Mouse (Mus musculus): Measurements from ENCODE around the gene Psmd12. TPM values are rescaled to one million over a fixed set of nuclear protein-coding genes. Genes with fewer than 3 reads are reported as not detected.

The Psmd12 gene
- polyA plus RNA-seq, 1 experiment: not detected

DNA sequence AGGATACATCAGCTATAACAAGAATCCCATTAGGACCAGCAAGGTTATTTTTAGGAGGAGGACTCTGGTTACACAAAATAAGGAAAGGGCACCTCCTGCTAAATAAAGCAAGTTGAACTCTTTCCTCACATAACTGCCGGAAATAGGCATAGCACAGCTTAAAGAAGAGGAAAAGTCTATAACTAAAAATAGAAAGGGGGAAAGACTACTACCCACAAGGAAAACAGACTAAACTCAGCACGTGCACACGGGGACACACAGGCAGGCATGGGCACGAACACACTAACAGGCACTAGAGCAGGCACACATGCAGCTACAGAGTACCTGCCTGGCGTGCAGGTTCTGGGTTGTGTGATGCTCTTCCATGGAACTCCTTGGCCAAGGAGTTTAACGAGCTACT lies 32.6 kb upstream of the Psmd12 start:
- Histone ChIP-seq H3K4me3 (ENCODE audit: insufficient read depth, low read depth, low read length) (no peak overlapping the region), H3K4me1 (ENCODE audit: control insufficient read depth, insufficient read depth, low read length) (peaks cover 11% of the 10 kb centered on the region), H3K27ac (ENCODE audit: insufficient read depth, low read depth, low read length) (no peak overlapping the region)
- 53% methylated on average over 6 of the region's 6 CpGs for WGBS
- TF ChIP-seq POLR2A (IDR thresholded peaks at IDR 0.05; ENCODE audit: insufficient read depth, low read depth, low read length): no peak
- no peak for TF ChIP-seq CTCF (IDR thresholded peaks at IDR 0.05; ENCODE audit: insufficient read depth, low read depth, low read length)

DNA sequence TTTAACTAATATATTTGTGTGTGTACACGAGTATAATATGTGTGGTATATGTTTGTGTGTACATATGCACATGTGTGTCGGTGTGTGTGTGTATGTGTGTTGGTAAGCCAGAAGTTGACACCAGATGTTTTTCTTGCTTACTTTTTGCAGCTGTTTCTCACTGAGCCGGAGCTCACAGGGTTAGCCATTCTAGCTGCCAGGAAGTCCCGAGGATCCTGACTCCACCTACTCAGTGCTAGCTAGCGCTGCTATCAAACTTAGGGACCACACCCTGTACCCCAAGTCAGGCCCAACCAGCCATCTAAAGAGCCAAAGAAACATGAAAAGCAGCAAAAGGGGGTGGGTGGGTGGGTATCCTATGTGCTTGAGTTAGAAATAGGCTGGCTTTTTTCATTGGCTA lies 31.9 kb upstream of the Psmd12 start:
- Histone ChIP-seq H3K4me1 (ENCODE audit: control insufficient read depth, insufficient read depth, low read length) (peaks cover 11% of the 10 kb centered on the region), H3K27ac (ENCODE audit: insufficient read depth, low read depth, low read length) (no peak overlapping the region), H3K4me3 (ENCODE audit: insufficient read depth, low read depth, low read length) (no peak overlapping the region)
- TF ChIP-seq POLR2A (IDR thresholded peaks at IDR 0.05; ENCODE audit: insufficient read depth, low read depth, low read length) (no peak), CTCF (IDR thresholded peaks at IDR 0.05; ENCODE audit: insufficient read depth, low read depth, low read length) (no peak)
- 58% methylated on average over 5 of the region's 5 CpGs for WGBS

DNA sequence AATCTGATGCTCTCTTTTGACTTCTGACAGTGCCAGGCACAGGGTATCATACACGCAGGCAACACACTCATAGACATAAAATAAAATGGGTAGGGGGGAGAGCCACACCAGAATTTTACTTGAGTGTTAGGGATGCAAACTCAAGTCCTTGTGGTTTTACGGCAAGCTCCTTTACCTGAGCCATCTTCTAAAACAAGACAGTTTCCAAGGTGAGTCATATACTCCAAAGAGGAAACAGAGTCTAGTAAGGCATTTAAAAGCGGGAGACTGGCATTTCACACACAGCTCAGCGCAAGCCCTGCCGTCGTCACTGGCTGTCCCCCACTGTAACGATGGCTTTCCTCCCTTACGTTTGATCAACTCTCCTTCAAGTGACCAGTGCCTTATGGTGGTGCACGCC lies 31.4 kb upstream of the Psmd12 start:
- Histone ChIP-seq H3K4me1 (ENCODE audit: control insufficient read depth, insufficient read depth, low read length) (peaks cover 9% of the 10 kb centered on the region), H3K27ac (ENCODE audit: insufficient read depth, low read depth, low read length) (no peak overlapping the region), H3K4me3 (ENCODE audit: insufficient read depth, low read depth, low read length) (no peak overlapping the region)
- no peak for TF ChIP-seq POLR2A (IDR thresholded peaks at IDR 0.05; ENCODE audit: insufficient read depth, low read depth, low read length)
- TF ChIP-seq CTCF (IDR thresholded peaks at IDR 0.05; ENCODE audit: insufficient read depth, low read depth, low read length): no peak
- WGBS: 85% methylated on average over 9 of the region's 9 CpGs

DNA sequence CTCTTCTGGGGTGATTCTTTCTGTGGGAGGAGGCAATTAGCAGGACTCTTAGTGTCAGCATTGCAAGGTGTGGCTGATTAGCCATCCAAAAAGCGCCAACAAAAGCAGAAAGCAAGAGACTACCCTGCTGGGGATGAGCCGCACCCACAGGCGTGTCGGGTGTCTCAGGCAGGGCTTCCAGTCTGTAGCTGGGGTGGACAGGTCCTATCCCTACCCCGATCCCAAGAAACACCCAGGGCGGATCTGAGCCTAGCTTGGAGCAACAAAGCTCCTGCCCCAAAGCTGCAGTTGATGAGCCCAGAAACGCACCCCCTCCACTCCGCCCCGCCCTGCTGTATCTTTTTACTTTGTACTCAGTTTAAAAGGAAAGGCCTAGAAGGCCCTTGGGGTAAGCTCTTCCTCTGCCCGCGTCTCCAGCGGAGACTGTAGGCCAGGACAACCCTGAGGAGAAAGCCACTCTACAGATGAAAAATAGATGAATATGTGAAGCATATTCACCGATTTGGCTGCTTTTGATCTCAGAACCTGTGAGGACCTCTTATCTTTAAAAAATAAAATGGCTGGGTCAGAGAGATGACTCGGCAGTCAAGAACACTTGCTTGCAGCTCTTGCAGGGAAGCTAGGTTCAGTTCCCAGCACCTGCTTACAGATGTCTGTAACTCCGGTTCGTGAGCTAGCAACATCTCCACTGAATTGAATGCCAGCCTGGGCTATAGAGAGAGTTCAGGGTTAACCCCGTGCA lies 29.9 kb upstream of the Psmd12 start:
- peaks cover 9% of the 10 kb centered on the region for H3K4me1 ChIP-seq (ENCODE audit: control insufficient read depth, insufficient read depth, low read length)
- no peak overlapping the region for H3K4me3 ChIP-seq (ENCODE audit: insufficient read depth, low read depth, low read length)
- 88% methylated on average over 17 of the region's 17 CpGs for WGBS
- H3K27ac ChIP-seq (ENCODE audit: insufficient read depth, low read depth, low read length): no peak overlapping the region
- TF ChIP-seq POLR2A (IDR thresholded peaks at IDR 0.05; ENCODE audit: insufficient read depth, low read depth, low read length): no peak
- TF ChIP-seq CTCF (IDR thresholded peaks at IDR 0.05; ENCODE audit: insufficient read depth, low read depth, low read length): no peak

DNA sequence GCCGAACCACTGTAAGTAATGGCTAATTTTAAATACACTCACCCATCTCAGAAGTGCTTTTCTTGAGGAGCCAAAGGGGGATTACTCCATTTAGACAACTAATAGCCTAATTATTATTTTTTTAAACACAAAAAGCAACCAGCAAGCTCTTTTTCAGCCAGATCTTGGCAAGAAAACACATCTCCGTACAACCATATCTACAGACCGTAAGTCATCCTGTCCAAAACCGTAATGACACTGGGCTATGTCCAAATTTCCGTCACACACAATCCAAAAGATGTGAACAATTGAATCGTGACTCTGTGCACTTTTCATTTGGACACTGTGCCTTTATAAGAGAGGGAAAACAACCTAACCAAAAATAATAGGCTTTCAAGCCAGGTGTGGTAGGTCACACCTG lies 29.2 kb upstream of the Psmd12 start:
- no peak for TF ChIP-seq CTCF (IDR thresholded peaks at IDR 0.05; ENCODE audit: insufficient read depth, low read depth, low read length)
- TF ChIP-seq POLR2A (IDR thresholded peaks at IDR 0.05; ENCODE audit: insufficient read depth, low read depth, low read length): no peak
- H3K4me1 ChIP-seq (ENCODE audit: control insufficient read depth, insufficient read depth, low read length): peaks cover 13% of the 10 kb centered on the region
- 63% methylated on average over 6 of the region's 6 CpGs for WGBS
- H3K27ac ChIP-seq (ENCODE audit: insufficient read depth, low read depth, low read length): no peak overlapping the region
- H3K4me3 ChIP-seq (ENCODE audit: insufficient read depth, low read depth, low read length): no peak overlapping the region

DNA sequence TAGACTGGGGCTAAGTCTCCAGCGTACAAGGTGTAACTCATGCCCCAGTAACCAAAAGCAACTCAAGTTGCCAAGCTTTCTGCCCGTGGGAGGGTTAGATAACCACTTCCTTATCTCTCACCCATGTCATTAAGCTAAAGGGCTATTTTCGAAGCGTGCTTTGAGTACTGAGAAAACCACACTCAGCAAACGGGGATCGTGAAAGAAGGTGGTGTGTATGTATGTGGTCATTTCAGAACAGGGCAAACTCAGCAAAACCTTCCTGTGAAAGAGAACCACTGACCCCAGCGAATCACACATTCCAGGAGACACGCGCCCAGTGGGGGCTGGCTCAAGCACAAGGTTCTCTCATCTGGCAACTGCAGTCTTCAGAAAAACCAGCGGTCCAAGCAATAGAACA lies 28.2 kb upstream of the Psmd12 start:
- 75% methylated on average over 10 of the region's 10 CpGs for WGBS
- TF ChIP-seq CTCF (IDR thresholded peaks at IDR 0.05; ENCODE audit: insufficient read depth, low read depth, low read length) (no peak), POLR2A (IDR thresholded peaks at IDR 0.05; ENCODE audit: insufficient read depth, low read depth, low read length) (no peak)
- H3K4me3 ChIP-seq (ENCODE audit: insufficient read depth, low read depth, low read length): no peak overlapping the region
- peaks cover 13% of the 10 kb centered on the region for H3K4me1 ChIP-seq (ENCODE audit: control insufficient read depth, insufficient read depth, low read length)
- no peak overlapping the region for H3K27ac ChIP-seq (ENCODE audit: insufficient read depth, low read depth, low read length)

DNA sequence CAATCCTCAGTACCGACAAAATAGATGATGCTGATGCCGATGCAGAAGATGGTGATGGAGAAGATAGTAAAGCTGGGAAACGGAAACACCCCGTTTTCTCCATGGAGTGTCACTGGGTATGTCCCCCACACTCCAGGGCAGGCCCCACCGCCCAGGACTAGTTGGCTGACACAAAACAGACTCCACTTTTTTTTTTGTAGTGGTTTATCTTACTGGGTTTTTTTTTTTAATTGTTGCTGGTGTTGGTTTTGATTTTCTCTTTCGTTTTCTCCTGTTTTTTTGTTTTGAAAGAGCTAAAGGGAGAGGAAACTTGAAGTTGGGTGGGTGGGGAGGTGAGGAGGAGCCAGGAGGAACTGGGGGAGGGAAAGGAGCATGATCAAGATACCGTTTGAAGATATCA lies 27.2 kb upstream of the Psmd12 start:
- WGBS: 94% methylated on average over 7 of the region's 7 CpGs
- no peak for TF ChIP-seq POLR2A (IDR thresholded peaks at IDR 0.05; ENCODE audit: insufficient read depth, low read depth, low read length)
- TF ChIP-seq CTCF (IDR thresholded peaks at IDR 0.05; ENCODE audit: insufficient read depth, low read depth, low read length): no peak
- Histone ChIP-seq H3K4me1 (ENCODE audit: control insufficient read depth, insufficient read depth, low read length) (peaks cover 11% of the 10 kb centered on the region), H3K27ac (ENCODE audit: insufficient read depth, low read depth, low read length) (no peak overlapping the region), H3K4me3 (ENCODE audit: insufficient read depth, low read depth, low read length) (no peak overlapping the region)

DNA sequence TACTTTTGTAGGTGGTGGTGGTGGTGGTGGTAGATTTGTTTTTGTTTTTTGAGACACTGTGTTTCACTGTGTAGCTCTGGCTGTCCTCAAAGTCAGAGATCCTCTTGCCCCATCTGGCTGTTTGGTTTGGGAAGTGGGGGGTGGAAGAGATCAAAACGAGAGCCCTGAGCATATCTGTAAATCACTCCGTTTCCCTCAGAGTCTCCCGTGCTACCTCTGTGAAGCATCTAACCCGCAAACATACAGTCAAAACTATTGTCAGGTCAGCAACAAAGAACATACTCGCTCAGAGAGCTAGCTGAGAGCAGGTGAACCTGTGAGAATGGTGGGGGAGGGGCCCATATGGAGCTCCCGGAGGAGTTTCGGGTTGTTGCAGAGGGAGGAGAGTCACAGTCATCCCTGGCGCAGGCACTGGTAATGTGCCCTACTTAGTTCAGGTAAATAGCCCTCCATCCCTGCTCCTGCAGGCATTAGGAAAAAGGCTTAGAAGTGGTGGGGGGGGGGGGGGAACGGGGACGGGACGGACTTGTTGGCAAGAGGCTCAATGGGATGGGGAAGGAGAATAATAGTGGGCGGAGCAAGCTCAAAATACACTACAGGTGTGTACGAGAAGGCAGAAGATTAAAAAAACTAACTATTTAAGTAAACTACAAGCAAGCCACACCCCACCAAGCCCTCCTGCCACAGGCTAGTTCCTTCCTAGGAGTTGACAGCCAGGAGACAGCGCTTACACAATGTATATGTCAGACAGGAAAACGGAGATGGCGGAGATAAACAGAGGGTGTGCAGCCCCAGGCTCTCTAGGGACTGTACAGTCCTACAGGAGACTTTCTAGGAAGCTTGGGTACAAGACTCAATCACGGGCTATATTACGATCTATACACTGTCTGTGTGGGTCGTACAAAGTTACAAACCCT lies 24.5 kb upstream of the Psmd12 start:
- Histone ChIP-seq H3K4me3 (ENCODE audit: insufficient read depth, low read depth, low read length) (no peak overlapping the region), H3K27ac (ENCODE audit: insufficient read depth, low read depth, low read length) (no peak overlapping the region), H3K4me1 (ENCODE audit: control insufficient read depth, insufficient read depth, low read length) (peaks cover 10% of the 10 kb centered on the region)
- 61% methylated on average over 19 of the region's 19 CpGs for WGBS
- no peak for TF ChIP-seq CTCF (IDR thresholded peaks at IDR 0.05; ENCODE audit: insufficient read depth, low read depth, low read length)
- no peak for TF ChIP-seq POLR2A (IDR thresholded peaks at IDR 0.05; ENCODE audit: insufficient read depth, low read depth, low read length)

DNA sequence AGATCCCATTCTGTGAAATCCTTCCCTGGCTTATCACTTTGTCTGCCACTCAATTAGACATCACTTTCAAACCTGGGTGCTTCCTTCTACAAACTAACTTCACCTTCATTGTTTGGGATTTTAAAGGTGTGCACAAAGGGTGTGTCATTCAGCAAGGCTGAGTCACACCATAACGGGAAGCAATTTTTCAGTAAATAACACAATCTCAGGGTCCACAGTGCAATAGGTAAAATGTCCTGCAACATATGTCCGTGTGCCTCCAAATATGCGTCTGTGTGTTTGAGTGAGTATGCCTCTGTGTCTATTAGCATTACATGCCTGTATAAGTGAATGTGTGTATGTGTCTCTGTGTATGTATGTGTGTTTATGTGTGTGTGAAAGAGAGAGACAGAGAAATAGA lies 22.0 kb upstream of the Psmd12 start:
- WGBS: 93% methylated on average over 3 of the region's 3 CpGs
- no peak overlapping the region for H3K27ac ChIP-seq (ENCODE audit: insufficient read depth, low read depth, low read length)
- TF ChIP-seq CTCF (IDR thresholded peaks at IDR 0.05; ENCODE audit: insufficient read depth, low read depth, low read length) (no peak), POLR2A (IDR thresholded peaks at IDR 0.05; ENCODE audit: insufficient read depth, low read depth, low read length) (no peak)
- H3K4me1 ChIP-seq (ENCODE audit: control insufficient read depth, insufficient read depth, low read length): peaks cover 7% of the 10 kb centered on the region
- H3K4me3 ChIP-seq (ENCODE audit: insufficient read depth, low read depth, low read length): no peak overlapping the region

Data from olfactory bulb, adult 2 months (tissue).